Mouse (Mus musculus) neural tube, embryonic 13.5 days (tissue): ENCODE data around the gene Lurap1. TPM values are rescaled to one million over a fixed set of nuclear protein-coding genes. Genes with fewer than 3 reads are reported as not detected.
A peak's percentile ranks its signal among the peaks of the same experiment; 100 is the strongest.

Experiments used
- ATAC-seq: fragments of 200-750 bp; cut with Nextera tagmentation; 2 replicates; pipeline ENCODE4 v1.8.0; 2017; ENCODE audit warnings: low read depth, mild to moderate bottlenecking, moderate TSS enrichment, moderate library complexity
- H3K27ac ChIP-seq: fragments of 300-500 bp; sonication (generic); replicated peaks from 2 replicates; pipeline ENCODE4 v1.5.1; 2015; ENCODE audit warnings: moderate library complexity, mild to moderate bottlenecking, inconsistent platforms
- H3K27me3 ChIP-seq: fragments of 300-500 bp; sonication (generic); 2 replicates; pipeline ENCODE4 v1.6.1; 2015; ENCODE audit warnings: mild to moderate bottlenecking, inconsistent platforms
- H3K36me3 ChIP-seq: fragments of 300-500 bp; sonication (generic); 2 replicates; pipeline ENCODE4 v1.6.1; 2015; ENCODE audit warnings: mild to moderate bottlenecking, inconsistent platforms
- H3K4me1 ChIP-seq: fragments of 300-500 bp; sonication (generic); replicated peaks from 2 replicates; pipeline ENCODE4 v1.6.1; 2015; ENCODE audit warnings: inconsistent platforms
- H3K4me2 ChIP-seq: fragments of 300-500 bp; sonication (generic); 2 replicates; pipeline ENCODE4 v1.6.1; 2015; ENCODE audit warnings: inconsistent platforms, mild to moderate bottlenecking, moderate library complexity
- H3K4me3 ChIP-seq: fragments of 300-500 bp; sonication (generic); 2 replicates; pipeline ENCODE4 v1.5.1; 2015; ENCODE audit warnings: mild to moderate bottlenecking, inconsistent platforms
- H3K9ac ChIP-seq: fragments of 300-500 bp; sonication (generic); 2 replicates; pipeline ENCODE4 v1.6.1; 2015; ENCODE audit warnings: moderate library complexity, mild to moderate bottlenecking, inconsistent platforms
- H3K9me3 ChIP-seq: fragments of 300-500 bp; sonication (generic); 2 replicates; pipeline ENCODE4 v1.6.1; 2016; ENCODE audit warnings: inconsistent platforms
- WGBS: fragments of 180-500 bp; shearing (Covaris S2); methylation state at CpG from one replicate; pipeline ENCODE4 v1.1.7; 2015; 5-methylcytosine and 5-hydroxymethylcytosine counted together
- polyA plus RNA-seq: library from polyadenylated mRNA; unstranded; fragments of >200 nt; fragmentation: Nextera tagmentation; extraction: Ambion mirVana; gene quantifications from 2 replicates; pipeline ENCODE4 v1.2.1, GENCODE M21; 2015

The Lurap1 gene
- polyA plus RNA-seq, 1 experiment from 2014 or later, result 2.0 TPM

DNA sequence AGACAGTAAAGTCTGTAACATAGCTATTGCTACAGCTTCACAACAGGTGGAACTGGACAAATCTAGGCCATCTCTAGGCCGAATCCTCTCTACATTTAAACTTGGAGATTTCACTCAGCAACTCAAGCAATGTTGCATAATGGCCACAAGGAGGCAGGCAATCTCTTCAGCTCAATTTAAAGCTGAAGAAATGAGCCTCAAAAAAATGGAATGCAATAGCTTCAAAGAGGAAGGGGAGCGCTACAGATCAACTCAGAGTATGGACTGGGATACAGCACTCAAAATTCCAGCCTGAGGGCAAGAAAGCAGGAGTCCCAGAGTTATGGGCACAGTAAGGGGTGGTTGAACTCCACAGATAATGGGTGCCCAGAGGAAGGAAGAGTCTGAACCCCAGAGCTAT is 16.1 kb downstream of the Lurap1 start:
- H3K9me3 ChIP-seq, result no peaks in the 10 kb centered on the region
- no peaks in the 10 kb centered on the region for H3K4me1 ChIP-seq
- no peak overlapping the region for H3K4me3 ChIP-seq
- ATAC-seq, result peak; percentile 43; the same call in 1 of the 2 replicates
- H3K27me3 ChIP-seq, result no peaks in the 10 kb centered on the region
- 42% methylated on average over 2 of the region's 2 CpGs for WGBS
- H3K4me2 ChIP-seq, result no peak overlapping the region
- no peak overlapping the region for H3K27ac ChIP-seq
- H3K36me3 ChIP-seq, result no peaks in the 10 kb centered on the region
- no peak overlapping the region for H3K9ac ChIP-seq

DNA sequence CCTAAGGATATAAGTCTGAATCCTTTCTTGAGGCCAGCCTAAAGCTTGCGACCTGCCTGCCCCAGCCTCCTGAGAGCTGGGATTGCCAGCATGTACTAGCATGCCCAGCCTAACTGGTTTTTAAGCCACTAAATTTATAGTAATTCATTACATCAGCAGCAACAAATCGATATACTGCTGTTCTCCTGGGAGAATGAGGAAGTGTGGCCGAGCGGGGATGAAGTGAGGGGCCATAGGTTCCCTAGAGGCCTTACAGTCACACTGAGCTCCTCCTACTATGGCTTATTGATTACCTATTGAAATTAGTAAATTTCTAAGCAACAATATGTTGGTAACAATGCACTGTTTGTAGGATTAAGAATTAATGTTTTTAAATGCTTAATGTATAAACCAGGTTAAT is 18.0 kb downstream of the Lurap1 start:
- H3K9ac ChIP-seq, result no peak overlapping the region
- H3K4me2 ChIP-seq, result no peak overlapping the region
- H3K9me3 ChIP-seq, result no peaks in the 10 kb centered on the region
- 74% methylated on average over 4 of the region's 4 CpGs for WGBS
- ATAC-seq, result no peak
- H3K27me3 ChIP-seq, result no peaks in the 10 kb centered on the region
- no peak overlapping the region for H3K27ac ChIP-seq
- H3K36me3 ChIP-seq, result no peaks in the 10 kb centered on the region
- H3K4me1 ChIP-seq, result no peaks in the 10 kb centered on the region
- H3K4me3 ChIP-seq, result no peak overlapping the region

DNA sequence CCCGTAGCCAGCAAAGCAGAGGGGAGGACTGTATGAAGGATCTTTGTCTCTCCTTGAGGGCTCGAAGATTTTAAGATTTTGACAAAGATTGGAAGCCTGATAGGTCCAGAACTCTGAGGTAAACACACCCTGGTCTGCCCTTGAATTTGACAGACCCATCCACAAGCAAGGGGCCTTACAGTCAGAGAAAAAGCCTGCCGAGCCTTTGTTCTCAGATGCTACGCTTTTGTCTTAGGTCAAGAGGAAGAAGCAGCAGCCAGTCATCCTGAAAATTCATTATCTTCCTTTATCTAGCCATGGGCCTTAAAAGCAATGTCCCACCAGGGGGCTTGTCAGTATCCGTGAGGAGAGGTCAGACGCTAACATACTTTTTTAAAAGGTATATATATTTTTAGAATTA is 23.2 kb downstream of the Lurap1 start:
- Histone ChIP-seq H3K9me3 (no peaks in the 10 kb centered on the region), H3K4me2 (no peak overlapping the region), H3K27me3 (no peaks in the 10 kb centered on the region), H3K4me1 (peaks cover 18% of the 10 kb centered on the region), H3K4me3 (no peak overlapping the region), H3K9ac (peak overlapping the region; percentile 12; the same call in 1 of the 2 replicates), H3K27ac (peak overlapping the region; percentile 64; the same call in 1 of the 2 replicates), H3K36me3 (no peaks in the 10 kb centered on the region)
- WGBS, result 60% methylated on average over 6 of the region's 6 CpGs
- ATAC-seq, result no peak

DNA sequence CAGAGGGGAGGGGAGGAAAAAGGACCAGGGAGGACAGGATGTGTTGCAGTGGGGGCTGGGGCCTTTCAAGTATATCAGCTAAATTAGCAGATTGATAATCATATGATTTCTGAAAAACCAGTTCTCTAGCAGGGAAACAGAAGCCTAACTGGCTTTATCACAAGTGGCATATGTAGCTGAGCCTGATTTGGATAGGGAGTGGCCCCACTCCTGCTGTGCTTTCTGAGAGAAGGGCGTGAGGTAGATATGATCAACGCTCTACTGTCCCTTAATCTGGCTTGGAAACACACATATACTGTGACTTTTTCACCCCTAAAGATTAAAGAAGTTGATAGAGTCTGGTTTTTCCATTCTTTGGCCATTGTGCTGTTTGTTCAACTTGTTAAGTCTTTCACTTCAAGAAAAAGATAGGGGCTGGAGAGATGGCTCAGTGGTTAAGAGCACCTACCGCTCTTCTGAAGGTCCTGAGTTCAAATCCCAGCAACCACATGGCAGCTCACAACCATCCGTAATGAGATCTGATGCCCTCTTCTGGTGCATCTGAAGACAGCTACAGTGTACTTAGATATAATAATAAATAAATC is 25.2 kb downstream of the Lurap1 start:
- no peak overlapping the region for H3K4me2 ChIP-seq
- H3K27ac ChIP-seq, result no peak overlapping the region
- 94% methylated on average over 4 of the region's 4 CpGs for WGBS
- H3K4me3 ChIP-seq, result no peak overlapping the region
- H3K9me3 ChIP-seq, result no peaks in the 10 kb centered on the region
- peaks cover 21% of the 10 kb centered on the region for H3K4me1 ChIP-seq
- H3K27me3 ChIP-seq, result no peaks in the 10 kb centered on the region
- H3K9ac ChIP-seq, result no peak overlapping the region
- ATAC-seq, result no peak
- H3K36me3 ChIP-seq, result no peaks in the 10 kb centered on the region

DNA sequence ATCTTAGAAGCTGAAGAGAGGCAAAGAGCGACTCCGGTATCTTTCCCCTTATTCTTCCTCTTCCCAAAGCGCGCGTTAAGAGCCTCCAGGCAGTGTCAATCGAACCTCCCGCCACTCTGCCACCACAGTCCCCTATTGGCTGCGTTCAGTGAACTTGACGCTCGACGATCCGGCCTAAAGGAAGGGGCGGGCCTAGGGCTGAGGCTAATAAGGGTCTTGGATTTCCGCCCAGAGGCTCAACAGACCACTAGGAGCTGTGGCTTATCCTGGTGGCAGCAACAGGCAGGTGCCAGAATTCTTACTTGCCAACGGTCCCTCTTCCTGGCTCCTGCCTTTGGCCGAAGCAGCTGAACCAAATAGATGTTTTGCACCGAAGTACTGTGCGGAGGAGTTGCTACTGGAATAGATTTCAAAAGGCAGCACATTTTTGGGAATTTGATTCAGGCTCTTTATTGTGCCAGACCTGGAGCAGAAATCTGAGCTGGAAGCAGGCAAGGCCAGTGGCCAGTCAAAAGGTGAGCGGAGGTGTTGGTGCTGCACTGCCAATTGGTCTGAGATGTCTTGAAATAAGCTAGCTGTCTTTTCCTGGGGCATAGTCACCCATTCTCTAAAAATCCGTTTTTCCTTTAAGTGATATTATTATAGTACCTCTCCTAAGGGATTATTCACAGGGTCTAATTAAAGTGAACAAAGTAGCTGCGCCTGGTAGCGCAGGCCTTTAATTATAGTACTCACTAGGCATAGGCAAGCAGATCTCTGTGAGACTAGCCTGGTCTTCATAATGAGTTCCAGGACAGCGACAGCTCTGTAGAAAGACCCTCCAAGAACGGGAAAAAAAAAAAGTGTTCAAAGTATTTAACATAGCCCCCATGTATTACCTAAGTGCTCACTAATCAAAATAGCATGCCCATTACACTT is 27.3 kb downstream of the Lurap1 start, which contains the start of the genes Rad54l and Pomgnt1:
TSS of gene Rad54l (minus strand) at position 89 of the 918 bp plus-strand sequence.
TSS of gene Pomgnt1 (plus strand) at position 239 of the 918 bp plus-strand sequence.
- Histone ChIP-seq H3K36me3 (no peaks in the 10 kb centered on the region), H3K27ac (peak within 1 kb of the TSS; percentile 54; the same call in 1 of the 2 replicates), H3K4me1 (peaks cover 21% of the 10 kb centered on the region), H3K27me3 (no peaks in the 10 kb centered on the region), H3K4me2 (peak within 1 kb of the TSS; percentile 78), H3K9me3 (no peaks in the 10 kb centered on the region), H3K4me3 (peak within 1 kb of the TSS; percentile 62), H3K9ac (peak within 1 kb of the TSS; percentile 72)
- 6% methylated on average over 24 of the region's 24 CpGs for WGBS
- peak; percentile 98 for ATAC-seq

DNA sequence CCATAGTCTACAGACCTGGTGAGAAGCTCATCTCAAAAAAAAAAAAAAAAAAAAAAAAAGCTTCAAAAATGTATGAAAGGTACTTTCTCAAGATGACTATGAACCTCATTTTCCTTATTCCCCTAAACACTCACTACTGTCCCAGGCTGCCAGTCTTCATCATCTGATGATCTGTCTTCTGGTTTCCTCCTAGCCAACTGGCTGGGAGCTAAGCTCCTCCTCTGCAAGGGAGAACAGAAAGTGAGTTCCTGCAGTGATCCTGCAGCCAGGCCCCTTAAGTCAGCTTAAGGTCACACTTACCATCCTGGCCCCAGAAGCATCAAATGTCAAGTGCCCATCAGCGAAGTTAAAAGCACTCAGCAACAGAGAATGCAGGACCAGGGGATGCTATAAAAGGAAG is 28.4 kb downstream of the Lurap1 start:
- WGBS, result 5% methylated on average over 1 of the region's 1 CpGs
- no peak for ATAC-seq
- Histone ChIP-seq H3K36me3 (no peaks in the 10 kb centered on the region), H3K27ac (no peak overlapping the region), H3K27me3 (no peaks in the 10 kb centered on the region), H3K4me2 (peak overlapping the region; percentile 78), H3K9ac (peak overlapping the region; percentile 72; the same call in 1 of the 2 replicates), H3K4me3 (peak overlapping the region; percentile 62), H3K4me1 (peaks cover 21% of the 10 kb centered on the region), H3K9me3 (no peaks in the 10 kb centered on the region)

DNA sequence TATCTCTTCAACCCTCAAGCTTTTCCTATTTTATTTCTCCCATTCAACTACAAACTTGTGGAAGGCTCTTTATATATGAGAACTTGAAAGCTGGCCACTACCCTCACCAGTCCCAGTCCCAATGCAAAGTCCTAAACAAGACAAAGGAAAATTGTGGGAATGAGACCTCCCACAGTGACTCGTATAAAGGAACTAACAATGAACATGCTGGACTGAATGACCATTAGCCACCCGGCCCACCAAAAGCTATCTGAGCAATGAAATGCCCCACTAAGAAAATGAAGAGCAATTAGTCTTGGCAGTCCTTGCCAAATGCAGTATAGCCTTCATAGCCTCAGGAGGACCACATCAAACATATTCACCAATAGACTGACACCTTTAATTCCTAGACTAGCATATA is 39.7 kb downstream of the Lurap1 start:
- no peaks in the 10 kb centered on the region for H3K27me3 ChIP-seq
- 0 out of 2 replicates have a peak, but pooled peaks cover 5% of the 10 kb centered on the region for H3K36me3 ChIP-seq
- 27% methylated on average over 2 of the region's 2 CpGs for WGBS
- H3K4me1 ChIP-seq, result no peaks in the 10 kb centered on the region
- H3K4me3 ChIP-seq, result no peak overlapping the region
- no peak overlapping the region for H3K4me2 ChIP-seq
- no peak overlapping the region for H3K9ac ChIP-seq
- no peak for ATAC-seq
- no peak overlapping the region for H3K27ac ChIP-seq
- no peaks in the 10 kb centered on the region for H3K9me3 ChIP-seq

DNA sequence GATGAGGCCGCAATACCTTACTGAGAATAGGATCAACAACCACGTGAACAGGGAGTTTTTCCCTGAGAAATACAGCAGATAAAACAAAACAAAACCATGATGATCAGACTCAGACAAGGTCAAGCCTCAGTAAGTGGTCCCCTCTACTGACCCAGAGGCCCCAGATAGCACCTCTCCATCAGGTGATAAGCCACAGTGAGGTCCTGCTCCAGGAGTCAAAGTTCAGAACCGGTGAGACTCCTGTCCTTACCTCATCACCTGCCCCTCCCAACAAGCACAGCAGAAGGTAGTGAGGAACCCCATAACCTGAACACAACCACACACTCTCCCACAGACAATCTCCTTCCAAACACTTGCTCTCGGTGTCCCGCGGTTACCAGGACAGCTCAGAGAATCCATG is 40.4 kb downstream of the Lurap1 start:
- Histone ChIP-seq H3K4me2 (no peak overlapping the region), H3K36me3 (0 out of 2 replicates have a peak, but pooled peaks cover 5% of the 10 kb centered on the region), H3K4me3 (no peak overlapping the region), H3K9me3 (no peaks in the 10 kb centered on the region), H3K27ac (no peak overlapping the region), H3K4me1 (no peaks in the 10 kb centered on the region), H3K9ac (no peak overlapping the region), H3K27me3 (no peaks in the 10 kb centered on the region)
- WGBS, result 89% methylated on average over 6 of the region's 6 CpGs
- ATAC-seq, result no peak

DNA sequence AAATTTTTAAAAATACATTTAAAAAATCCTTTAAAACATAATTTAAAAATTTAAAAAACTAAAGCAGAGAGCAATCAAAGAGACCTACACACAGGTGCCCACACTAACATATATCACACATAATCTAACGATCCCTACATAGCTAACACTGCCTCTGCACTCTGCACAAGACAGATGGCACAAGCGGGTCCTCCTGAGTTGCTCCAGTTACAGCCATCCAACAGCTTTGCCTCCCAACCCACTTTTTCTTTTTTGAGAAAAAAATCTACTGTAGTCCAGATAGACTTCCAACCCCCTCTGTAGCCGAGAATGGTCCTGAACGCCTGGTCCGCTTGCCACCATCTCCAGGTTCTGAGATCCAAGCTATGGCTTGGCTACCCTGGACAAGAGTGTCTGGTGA is 45.9 kb downstream of the Lurap1 start:
- Histone ChIP-seq H3K4me2 (no peak overlapping the region), H3K9me3 (no peaks in the 10 kb centered on the region), H3K36me3 (peaks cover 21% of the 10 kb centered on the region), H3K27ac (no peak overlapping the region), H3K4me1 (no peaks in the 10 kb centered on the region), H3K4me3 (no peak overlapping the region), H3K9ac (no peak overlapping the region), H3K27me3 (no peaks in the 10 kb centered on the region)
- no peak for ATAC-seq
- WGBS, result 95% methylated on average over 5 of the region's 5 CpGs

DNA sequence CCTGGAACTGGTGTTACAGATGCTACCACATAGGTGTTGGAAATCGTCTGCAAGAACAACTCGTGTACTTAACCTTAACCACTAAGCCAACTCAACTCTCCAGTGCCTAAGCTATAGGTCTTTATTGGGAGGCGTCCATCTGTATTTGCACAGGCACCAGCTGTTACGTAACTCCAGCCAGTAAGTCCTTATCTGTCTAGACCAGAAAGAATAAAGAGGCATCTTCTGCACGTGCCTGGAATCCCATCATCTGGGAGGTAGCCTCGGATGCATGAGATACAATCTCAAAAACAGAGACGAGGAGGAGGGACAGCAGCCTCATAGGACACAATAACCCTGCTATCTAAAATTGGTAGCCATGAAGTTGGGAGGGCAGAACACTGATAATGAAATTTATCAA is 50.2 kb downstream of the Lurap1 start:
- no peak overlapping the region for H3K27ac ChIP-seq
- H3K4me1 ChIP-seq, result no peaks in the 10 kb centered on the region
- H3K9me3 ChIP-seq, result no peaks in the 10 kb centered on the region
- no peaks in the 10 kb centered on the region for H3K27me3 ChIP-seq
- no peak overlapping the region for H3K4me3 ChIP-seq
- 92% methylated on average over 7 of the region's 7 CpGs for WGBS
- H3K9ac ChIP-seq, result no peak overlapping the region
- no peak for ATAC-seq
- peaks cover 58% of the 10 kb centered on the region for H3K36me3 ChIP-seq
- H3K4me2 ChIP-seq, result no peak overlapping the region

DNA sequence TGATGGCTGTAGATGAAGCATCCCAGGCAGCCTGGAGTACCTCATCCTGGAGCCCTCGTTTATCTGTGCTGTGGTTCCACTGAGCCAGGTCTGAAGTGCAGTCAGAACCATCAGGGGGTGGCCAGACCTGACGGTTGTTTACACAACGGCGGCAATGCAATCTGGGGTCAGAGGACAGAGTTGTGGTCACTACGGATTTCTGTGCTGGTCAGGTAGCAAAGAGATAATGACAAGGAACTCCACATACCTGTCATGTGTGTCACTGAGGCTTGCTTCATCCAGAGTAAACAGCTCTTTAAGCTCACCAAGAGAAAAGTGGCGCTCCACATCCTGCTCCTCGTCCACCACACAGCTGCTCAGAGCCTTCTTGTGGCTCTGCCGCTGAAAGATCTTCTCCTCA is 53.9 kb downstream of the Lurap1 start:
- Histone ChIP-seq H3K27ac (no peak overlapping the region), H3K4me3 (no peak overlapping the region), H3K4me1 (no peaks in the 10 kb centered on the region), H3K9me3 (no peaks in the 10 kb centered on the region), H3K27me3 (no peaks in the 10 kb centered on the region), H3K4me2 (no peak overlapping the region), H3K36me3 (peaks cover 89% of the 10 kb centered on the region), H3K9ac (no peak overlapping the region)
- 88% methylated on average over 8 of the region's 8 CpGs for WGBS
- ATAC-seq, result no peak

DNA sequence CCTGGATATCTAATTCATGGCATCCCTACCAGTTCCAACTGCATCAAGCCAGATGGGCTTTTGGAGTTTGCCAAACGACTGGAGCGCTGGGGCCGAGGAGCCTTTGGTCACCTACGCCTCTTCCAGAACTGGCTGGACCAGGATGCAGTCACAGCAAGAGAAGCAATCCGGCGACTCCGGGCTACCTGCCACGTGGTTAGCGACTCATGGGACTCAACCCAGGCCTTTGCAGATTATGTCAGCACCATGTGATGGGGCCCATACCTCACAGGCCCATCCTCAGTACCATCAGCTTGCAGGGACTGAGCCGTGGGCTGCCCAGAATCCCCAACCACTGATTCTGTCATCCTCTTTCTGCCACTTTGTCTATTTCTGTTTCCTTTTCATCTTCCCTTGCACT is 54.8 kb downstream of the Lurap1 start:
- no peaks in the 10 kb centered on the region for H3K9me3 ChIP-seq
- no peak overlapping the region for H3K4me2 ChIP-seq
- no peak for ATAC-seq
- H3K27ac ChIP-seq, result no peak overlapping the region
- no peak overlapping the region for H3K4me3 ChIP-seq
- no peaks in the 10 kb centered on the region for H3K27me3 ChIP-seq
- peaks cover 94% of the 10 kb centered on the region for H3K36me3 ChIP-seq
- no peak overlapping the region for H3K9ac ChIP-seq
- WGBS, result 93% methylated on average over 10 of the region's 10 CpGs
- no peaks in the 10 kb centered on the region for H3K4me1 ChIP-seq
